Mouse (Mus musculus): Measurements from ENCODE around the gene Mrps36.

DNA sequence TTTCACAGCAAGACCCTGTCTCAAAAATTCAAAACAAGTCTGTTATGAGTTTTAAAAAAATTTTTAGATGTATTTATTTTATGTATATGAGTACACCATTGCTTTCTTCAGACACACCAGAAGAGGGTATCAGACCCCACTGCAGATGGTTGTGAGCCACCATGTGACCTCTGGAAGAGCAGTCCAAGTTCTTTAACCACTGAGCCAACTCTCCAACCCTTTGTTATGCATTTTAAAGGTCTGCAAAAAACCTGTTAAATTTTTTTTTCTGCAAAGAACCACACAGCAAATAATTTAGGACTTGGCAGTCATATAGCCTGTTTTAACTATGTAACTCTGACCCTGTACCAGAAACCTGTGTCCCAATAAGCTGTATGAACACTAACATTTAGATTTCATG, 30.2 kb upstream of the Mrps36 start:
- TF ChIP-seq CTCF (IDR thresholded peaks at IDR 0.05; ENCODE audit: insufficient read depth, low read depth, low read length): no peak
- no peak for TF ChIP-seq POLR2A (IDR thresholded peaks at IDR 0.05; ENCODE audit: insufficient read depth, low read depth, low read length)
